Mouse (Mus musculus): ENCODE results near the gene Ttc34.

GRCm38 (mm10) chr4:154869440-154869839, 32.2 kb downstream of the Ttc34 start, which contains the start of gene Mmel1:
- TF ChIP-seq CTCF (IDR thresholded peaks at IDR 0.05; ENCODE audit: control insufficient read depth, insufficient read depth, low read length) (no peak), POLR2A (IDR thresholded peaks at IDR 0.05; ENCODE audit: borderline replicate concordance, control insufficient read depth, low read depth, low read length) (no peak)
